Mouse (Mus musculus): ENCODE measurements around the gene Prrg1.
A peak's percentile ranks its signal among the peaks of the same experiment; 100 is the strongest.
"Not testable (repeated sequence)": the region's sequence is repeated elsewhere in the genome, so short reads cannot be mapped to it uniquely, and the experiment has no call there.

The Prrg1 gene

DNA sequence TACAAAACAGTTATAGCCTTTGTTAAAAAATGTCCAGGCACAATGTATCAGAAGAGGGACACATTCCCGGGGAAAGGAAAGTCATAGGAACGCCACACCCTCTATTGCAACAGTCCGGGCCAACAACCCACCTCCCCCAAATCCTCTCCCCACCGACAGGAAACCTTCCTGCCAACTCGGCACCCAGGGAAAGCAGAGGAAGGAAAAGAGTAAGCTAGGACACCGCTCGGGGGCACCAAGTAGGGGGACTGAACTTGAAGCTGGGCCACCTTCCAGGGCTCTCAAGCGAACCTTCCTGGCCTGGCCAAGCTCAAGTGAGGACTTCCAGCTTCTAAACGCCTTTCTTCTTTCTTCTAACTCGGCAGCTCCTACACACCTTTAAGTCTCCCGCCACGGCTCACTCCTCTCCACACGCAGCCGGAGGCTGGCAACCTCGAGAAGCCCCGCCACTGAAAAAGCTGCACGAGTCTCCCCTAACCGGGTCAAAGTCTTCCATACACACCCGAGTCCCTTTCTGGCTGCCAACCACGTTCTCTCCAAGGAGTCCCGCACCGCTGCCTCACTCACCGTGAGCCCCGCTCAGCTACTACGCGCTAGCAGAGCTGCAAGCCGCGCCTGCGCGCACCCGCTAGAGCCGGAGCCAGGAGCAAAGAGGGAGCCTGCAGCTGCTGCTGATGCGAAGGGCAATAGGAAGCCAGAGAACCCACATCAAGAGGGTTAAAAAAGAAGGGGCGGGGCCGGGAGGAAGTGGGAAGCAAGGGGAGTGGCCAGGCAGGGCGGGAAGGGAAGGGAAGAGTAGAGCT, at the start of gene Prrg1:
Prrg1 (minus strand) TSS at position 695 of the 803 bp plus-strand sequence.
- DNase-seq: peak; percentile 71

DNA sequence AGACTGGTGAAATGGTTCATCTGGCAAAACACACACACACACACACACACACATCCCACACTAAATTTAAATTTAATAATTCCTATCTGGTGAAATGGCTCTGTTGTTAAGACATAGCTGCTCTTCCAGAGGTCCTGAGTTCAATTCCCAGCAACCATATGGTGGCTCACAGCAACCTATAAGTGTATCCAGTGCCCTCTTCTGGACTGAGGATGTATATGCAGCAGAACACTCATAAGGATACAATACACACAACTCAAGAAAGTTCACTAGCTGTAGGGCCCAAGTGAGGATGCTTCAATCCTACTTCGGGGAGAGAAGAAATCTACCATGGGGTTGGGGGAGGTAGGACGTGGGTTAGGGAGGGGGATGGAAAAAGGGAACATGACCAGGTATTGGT, 22.1 kb upstream of the Prrg1 start:
- no peak for DNase-seq

DNA sequence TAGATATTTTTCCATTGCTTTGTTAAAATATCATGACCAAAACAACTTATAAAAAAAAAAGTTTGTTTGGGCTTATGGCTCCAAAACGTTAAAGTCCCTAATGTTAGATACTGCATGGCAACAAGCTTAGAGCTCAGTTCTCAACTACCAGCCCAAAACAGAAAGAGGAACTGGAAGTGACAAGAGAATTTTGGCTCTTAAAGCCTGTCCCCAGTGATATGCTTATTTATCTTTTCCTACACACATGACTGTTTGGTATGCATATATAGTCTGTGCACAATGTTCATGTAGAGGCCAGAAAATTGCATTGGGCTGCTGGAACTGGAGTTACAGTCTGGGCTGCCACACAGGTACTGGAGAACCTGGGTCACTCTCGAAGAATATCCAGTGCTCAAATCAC, 9.4 kb upstream of the Prrg1 start:
- no peak for DNase-seq

DNA sequence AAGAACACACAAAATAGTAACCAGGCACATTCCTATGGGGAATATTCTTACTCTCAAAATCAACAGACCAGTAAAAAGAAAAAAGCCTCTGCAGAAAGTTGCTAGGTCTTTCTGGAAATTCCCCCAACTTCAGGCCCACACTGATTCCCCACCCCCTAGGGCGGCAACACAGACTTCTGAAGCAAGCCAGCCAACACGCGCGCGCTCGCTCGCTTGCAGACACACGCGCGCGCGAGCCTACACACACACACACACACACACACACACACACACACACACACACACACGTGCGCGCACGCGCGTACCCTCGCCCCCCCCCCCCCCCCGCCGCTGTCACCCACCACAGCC, 868 bp downstream of the Prrg1 start:
- peak; percentile 17 for DNase-seq

DNA sequence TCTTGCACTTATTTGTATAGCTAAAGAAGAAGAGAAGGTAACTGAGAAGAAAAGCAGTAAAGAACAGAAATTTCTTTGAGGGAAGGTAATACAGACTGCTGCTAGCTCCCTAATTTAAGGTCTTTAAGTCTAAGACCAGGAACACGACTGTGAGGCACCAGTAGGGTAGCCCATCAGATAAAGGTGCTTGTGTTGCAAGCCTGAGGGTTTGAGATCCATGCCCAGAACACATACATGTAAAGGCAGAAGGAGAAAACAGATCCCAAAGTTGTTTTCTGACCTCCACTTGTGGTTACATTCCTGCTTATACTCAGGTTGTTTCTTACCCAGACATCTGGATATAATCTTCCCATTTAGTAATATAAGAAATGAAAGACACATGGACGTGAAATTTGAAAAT, 20.2 kb downstream of the Prrg1 start:
- DNase-seq: no peak

DNA sequence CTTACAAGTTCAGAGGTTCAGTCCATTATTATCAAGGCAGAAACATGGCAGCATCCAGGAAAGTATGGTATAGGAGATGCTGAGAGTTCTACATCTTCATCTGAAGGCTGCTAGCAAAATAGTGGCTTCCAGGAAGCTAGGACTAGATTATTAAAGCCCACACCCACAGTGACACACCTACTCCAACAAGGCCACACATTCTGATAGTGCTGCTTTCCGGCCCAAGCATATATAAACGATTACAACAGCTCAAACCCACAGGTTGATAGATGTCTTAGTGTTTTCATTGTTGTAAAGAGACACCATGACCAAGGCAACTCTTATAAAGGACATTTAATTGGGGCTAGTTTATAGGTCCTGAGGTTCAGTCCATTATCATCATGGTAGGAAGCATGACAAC, 30.3 kb downstream of the Prrg1 start:
- DNase-seq: no peak

DNA sequence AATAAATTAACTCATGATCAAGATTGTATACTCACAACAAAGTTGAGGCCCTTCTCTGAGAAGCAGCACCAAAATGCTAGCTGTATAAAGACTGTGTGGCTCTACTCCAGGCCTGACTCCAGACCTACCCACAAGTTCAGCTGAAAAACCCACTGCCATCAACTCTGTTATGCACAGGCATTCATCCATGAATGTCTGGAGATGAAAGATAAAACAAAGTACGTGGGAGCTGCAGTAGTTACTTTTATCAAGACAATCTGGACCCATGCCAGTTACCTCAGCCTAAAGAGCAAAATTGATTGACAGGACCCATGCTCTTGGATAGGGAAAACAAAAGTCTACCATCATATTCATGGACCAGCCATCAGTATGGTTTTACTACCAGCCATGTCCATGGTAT, 31.0 kb downstream of the Prrg1 start:
- DNase-seq: no peak

DNA sequence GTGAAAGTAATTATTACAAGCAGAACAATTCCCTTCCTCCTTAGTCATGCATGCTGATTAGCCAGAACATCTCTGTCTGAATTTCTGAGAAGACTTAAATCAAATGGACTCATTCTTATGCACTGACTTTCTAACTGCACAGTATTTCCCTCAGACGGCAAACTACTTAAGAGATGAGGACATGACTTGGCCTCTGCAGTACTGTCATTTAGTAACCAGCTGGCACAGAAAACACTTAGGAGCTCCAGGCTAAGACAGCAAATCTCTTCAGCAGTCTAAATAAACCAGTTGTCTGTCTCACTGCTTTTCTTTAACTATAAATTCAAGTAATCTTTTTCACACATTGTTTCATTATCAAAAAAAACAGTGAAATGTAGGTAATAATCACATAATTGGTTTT, 36.0 kb downstream of the Prrg1 start:
- DNase-seq: peak; percentile 26

DNA sequence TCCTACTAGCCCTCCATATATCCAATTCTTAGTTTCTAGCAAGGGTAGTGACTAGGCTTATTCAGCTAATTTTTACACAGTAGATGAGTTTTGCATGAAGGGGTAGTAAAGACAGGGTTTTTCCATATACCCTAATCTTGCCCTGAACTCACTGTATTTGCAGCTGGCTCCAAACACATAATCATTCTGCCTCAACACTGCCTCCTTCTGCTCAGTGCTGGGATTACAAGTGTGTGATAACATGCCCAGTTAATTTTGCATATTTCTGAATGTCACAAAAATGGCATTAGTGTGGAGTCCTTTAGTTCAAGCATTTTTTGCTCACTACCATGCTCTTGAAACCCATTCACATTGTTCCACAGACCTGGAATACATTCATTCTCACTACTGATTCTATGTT, 44.0 kb downstream of the Prrg1 start:
- no peak for DNase-seq

DNA sequence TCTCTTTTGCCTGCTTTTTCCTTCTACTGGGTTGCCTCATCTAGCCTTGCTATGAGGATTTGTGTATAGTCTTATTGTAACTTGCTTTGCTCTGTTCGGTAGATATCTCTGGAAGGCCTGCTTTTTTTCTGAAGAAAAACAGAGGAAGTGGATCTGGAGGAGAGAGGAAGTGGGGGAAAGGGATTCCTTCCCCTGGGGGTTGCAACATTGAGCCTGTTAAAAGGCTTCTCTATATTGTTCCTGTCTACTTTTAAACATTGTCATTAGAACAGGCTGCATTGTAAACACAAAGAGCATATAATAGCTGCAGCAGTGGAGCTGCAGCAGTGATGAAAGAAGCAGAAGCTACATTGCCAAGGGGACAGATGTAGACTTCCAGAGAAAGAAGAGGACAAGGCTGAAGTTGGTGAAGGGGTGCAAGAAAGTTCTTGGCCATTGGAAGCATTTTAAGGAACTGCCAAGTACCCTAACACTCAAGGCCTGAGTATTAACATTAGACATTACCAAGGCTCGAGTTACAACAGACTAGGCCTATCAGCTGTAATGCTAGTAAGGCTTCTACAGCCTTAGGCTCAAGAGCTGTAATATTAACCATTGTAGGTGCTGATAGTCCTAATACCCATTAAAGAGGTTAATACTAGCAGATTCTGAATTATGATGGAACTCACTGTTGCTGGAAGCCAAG, 44.9 kb downstream of the Prrg1 start:
- DNase-seq: no peak

DNA sequence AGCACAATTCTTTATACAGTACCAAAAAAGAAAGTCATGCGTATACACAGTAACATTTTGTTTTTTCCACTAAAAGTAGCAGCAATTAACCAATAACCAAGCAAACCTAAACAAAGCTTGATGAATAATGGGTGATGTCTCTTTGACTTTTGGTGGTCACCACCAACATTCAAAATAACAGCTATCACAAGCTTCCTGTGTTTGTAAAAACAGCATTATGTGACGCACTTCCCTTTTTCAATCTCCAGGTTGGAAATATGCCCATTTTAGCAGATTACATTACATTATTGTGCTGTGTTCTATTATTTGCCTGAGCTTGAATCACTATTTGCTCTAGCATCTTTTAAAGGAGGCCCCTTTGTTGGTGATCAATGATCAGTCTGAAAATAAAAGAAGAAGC, 65.4 kb downstream of the Prrg1 start:
- no peak for DNase-seq

DNA sequence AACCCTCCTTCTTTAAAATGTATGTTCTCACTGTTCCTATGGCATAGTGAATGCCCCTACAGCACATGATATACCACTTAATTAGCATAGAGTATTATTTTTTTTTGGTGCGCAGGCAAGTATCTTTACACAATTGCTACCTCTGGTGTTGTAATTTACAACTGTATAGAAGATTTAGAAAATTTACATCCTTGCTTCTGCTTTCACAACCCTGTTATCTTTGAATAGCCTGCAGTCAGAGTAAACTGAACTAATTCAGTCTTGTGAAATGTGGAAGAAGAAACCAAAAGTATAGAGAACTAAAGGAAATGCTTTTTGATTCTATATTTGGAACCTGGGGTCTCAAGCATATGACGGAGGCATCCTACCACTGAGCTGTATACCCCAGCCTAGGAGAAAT, 100.7 kb downstream of the Prrg1 start:
- DNase-seq: no peak

DNA sequence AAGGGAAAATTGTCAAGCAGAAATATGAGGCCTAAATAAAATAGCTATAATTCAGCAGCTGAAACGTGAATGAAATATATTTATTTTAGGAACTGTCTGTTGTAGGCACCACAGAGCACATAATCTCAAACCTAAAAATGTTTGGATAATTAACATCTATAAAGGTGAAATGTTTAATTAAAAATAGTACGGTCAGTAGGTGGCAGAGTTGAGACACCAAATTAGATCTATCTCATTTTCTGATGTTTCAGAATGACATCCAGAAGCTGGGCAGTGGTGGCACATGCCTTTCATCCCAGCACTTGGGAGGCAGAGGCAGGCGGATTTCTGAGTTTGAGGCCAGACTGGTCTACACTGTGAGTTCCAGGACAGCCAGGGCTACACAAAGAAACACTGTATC, 104.0 kb downstream of the Prrg1 start:
- DNase-seq: no peak

DNA sequence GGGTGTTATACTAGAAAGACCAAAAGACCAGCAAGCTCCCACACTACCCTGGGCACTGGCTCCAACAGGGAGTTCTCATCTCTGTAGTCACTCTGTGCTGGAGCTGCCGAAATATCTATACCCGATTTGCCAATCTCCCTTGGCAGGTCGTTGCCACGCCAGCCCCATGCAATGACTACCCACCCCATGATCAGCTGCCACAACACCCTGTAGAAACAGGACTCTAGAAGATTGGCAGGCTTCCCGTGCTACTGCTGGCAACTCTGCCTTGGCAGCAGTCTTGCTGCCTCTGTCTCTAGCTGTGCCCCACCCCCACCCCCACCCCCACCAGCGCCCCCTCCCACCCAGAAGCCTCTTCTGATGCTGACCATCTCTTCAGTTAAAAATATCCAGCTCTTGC, 149.3 kb downstream of the Prrg1 start:
- no peak for DNase-seq

DNA sequence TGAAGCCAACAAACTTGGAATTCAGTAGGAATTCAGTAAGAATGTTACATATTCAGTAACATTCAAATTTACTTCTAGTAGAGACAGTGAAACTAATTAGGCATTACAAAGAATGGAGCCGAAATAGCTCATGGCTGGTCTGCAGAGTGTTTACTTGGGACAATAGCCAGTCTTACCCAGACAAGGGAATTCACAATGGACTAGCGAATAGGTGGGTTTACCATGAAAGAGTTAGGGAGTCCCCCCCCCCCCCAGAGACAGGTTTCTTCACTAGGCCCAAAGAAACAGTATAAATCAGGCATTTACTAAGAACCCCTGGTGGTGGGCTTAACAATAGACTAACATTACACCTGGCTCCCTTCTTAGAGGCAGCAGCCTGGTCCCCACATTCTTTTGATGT, 180.3 kb downstream of the Prrg1 start:
- DNase-seq: not testable (repeated sequence)

Measured in kidney, adult 11 months (tissue).